Mouse (Mus musculus) brain, embryonic 14.5 days (tissue): Measurements from ENCODE around the gene Omd.

ENCODE experiments used
- CTCF ChIP-seq: fragments of 200-500 bp; IDR thresholded peaks from 2 replicates; pipeline ENCODE4 v1.5.1; 2012; ENCODE audit warnings: inconsistent platforms, mild to moderate bottlenecking, moderate library complexity, borderline replicate concordance; ENCODE audit not compliant: insufficient read depth, insufficient read length; ENCODE audit errors: extremely low read depth
- POLR2A ChIP-seq: fragments of 200-500 bp; IDR thresholded peaks from 2 replicates; pipeline ENCODE4 v1.6.1; 2012; ENCODE audit warnings: mild to moderate bottlenecking, inconsistent platforms, borderline replicate concordance; ENCODE audit not compliant: poor library complexity, insufficient read depth, insufficient read length, severe bottlenecking; ENCODE audit errors: extremely low read depth

- no peak for TF ChIP-seq POLR2A
- TF ChIP-seq CTCF = no peak
These were observed 46.8 kb downstream of the Omd start for GRCm38 (mm10) chr13:49629076-49629475.
